Mouse (Mus musculus) liver, embryonic 14.5 days (tissue): Measurements from ENCODE around the gene Commd1.

Experiments used
- CTCF ChIP-seq: IDR thresholded peaks from 2 replicates; pipeline ENCODE4 v1.5.1; 2016; ENCODE audit warnings: antibody characterized with exemption, low read depth, control low read depth
- EP300 ChIP-seq: IDR thresholded peaks from 2 replicates; pipeline ENCODE4 v1.6.1; 2016; ENCODE audit warnings: antibody characterized with exemption, low read depth

GRCm38 (mm10) chr11:22891242-22891641 is 90.9 kb downstream of the Commd1 start:
- no peak for TF ChIP-seq CTCF
- no peak for TF ChIP-seq EP300
